Mouse (Mus musculus): ENCODE results near the gene Map1s. TPM values are rescaled to one million over a fixed set of nuclear protein-coding genes. Genes with fewer than 3 reads are reported as not detected.
A peak's percentile ranks its signal among the peaks of the same experiment; 100 is the strongest.

The Map1s gene
- total RNA-seq, 1 experiment: 60.8 TPM

GRCm38 (mm10) chr8:70887669-70888068, 18.1 kb upstream of the Map1s start:
- H3K9ac ChIP-seq (ENCODE audit: insufficient read depth, low read depth, low read length, poor library complexity, severe bottlenecking): no peak overlapping the region
- TF ChIP-seq ZNF384 (IDR thresholded peaks at IDR 0.05; ENCODE audit: low read depth, low read length) (no peak), ZC3H11A (IDR thresholded peaks at IDR 0.05; ENCODE audit: borderline replicate concordance, low read depth, low read length) (no peak), CHD2 (IDR thresholded peaks at IDR 0.05; ENCODE audit: low read depth, low read length) (no peak), HCFC1 (IDR thresholded peaks at IDR 0.05; ENCODE audit: borderline replicate concordance, insufficient read depth, low read length) (no peak), MAFK (IDR thresholded peaks at IDR 0.05; ENCODE audit: insufficient read depth, low read depth, low read length) (no peak)
- peaks cover 8 to 29% of the 10 kb centered on the region in 2 experiments for H3K4me1 ChIP-seq (ENCODE audit: control insufficient read depth in 2 of 2, insufficient read depth in 2 of 2, low read length in 2 of 2, poor library complexity in 1 of 2)
- no peak overlapping the region for H3K27ac ChIP-seq (ENCODE audit: insufficient read depth, low read depth, low read length, poor library complexity, severe bottlenecking)
- DNase-seq (ENCODE audit: low read depth, low spot score): no peak
- H3K36me3 ChIP-seq (ENCODE audit: control insufficient read depth, insufficient read depth, low read length, poor library complexity, severe bottlenecking): no peaks in the 10 kb centered on the region
- H3K4me3 ChIP-seq (ENCODE audit: insufficient read depth in 1 of 2, low read depth in 1 of 2, low read length in 2 of 2, poor library complexity in 1 of 2, severe bottlenecking in 1 of 2): peak overlapping the region in 1 of 2 experiments; percentile 47; a peak in 2 of 4 replicates
- H3K9me3 ChIP-seq (ENCODE audit: control insufficient read depth, insufficient read depth, low read depth, low read length): no peaks in the 10 kb centered on the region
- in situ Hi-C loops (cut with MboI; ENCODE audit: low sequenced_read_pairs in 2 of 2, unreplicated experiment in 2 of 2): no loop called here

GRCm38 (mm10) chr8:70890656-70891055, 15.1 kb upstream of the Map1s start:
- Histone ChIP-seq H3K9ac (ENCODE audit: insufficient read depth, low read depth, low read length, poor library complexity, severe bottlenecking) (no peak overlapping the region), H3K36me3 (ENCODE audit: control insufficient read depth, insufficient read depth, low read length, poor library complexity, severe bottlenecking) (peaks cover 19% of the 10 kb centered on the region), H3K4me1 (ENCODE audit: control insufficient read depth in 2 of 2, insufficient read depth in 2 of 2, low read length in 2 of 2, poor library complexity in 1 of 2) (peaks cover 8 to 27% of the 10 kb centered on the region in 2 experiments), H3K27ac (ENCODE audit: insufficient read depth, low read depth, low read length, poor library complexity, severe bottlenecking) (no peak overlapping the region), H3K9me3 (ENCODE audit: control insufficient read depth, insufficient read depth, low read depth, low read length) (no peaks in the 10 kb centered on the region), H3K4me3 (ENCODE audit: insufficient read depth in 1 of 2, low read depth in 1 of 2, low read length in 2 of 2, poor library complexity in 1 of 2, severe bottlenecking in 1 of 2) (no peak overlapping the region)
- no peak for DNase-seq (ENCODE audit: low read depth, low spot score)
- in situ Hi-C loops (cut with MboI; ENCODE audit: low sequenced_read_pairs in 2 of 2, unreplicated experiment in 2 of 2): no loop called here
- TF ChIP-seq ZNF384 (IDR thresholded peaks at IDR 0.05; ENCODE audit: low read depth, low read length) (no peak), CHD2 (IDR thresholded peaks at IDR 0.05; ENCODE audit: low read depth, low read length) (no peak), HCFC1 (IDR thresholded peaks at IDR 0.05; ENCODE audit: borderline replicate concordance, insufficient read depth, low read length) (no peak), ZC3H11A (IDR thresholded peaks at IDR 0.05; ENCODE audit: borderline replicate concordance, low read depth, low read length) (no peak), MAFK (IDR thresholded peaks at IDR 0.05; ENCODE audit: insufficient read depth, low read depth, low read length) (no peak)

- peaks cover 4 to 23% of the 10 kb centered on the region in 2 experiments; a peak in 3 of 4 replicates for H3K4me1 ChIP-seq (ENCODE audit: control insufficient read depth in 2 of 2, insufficient read depth in 2 of 2, low read length in 2 of 2, poor library complexity in 1 of 2)
- no peak overlapping the region for H3K27ac ChIP-seq (ENCODE audit: insufficient read depth, low read depth, low read length, poor library complexity, severe bottlenecking)
- in situ Hi-C loops (cut with MboI; ENCODE audit: low sequenced_read_pairs in 2 of 2, unreplicated experiment in 2 of 2): no loop called here
- no peaks in the 10 kb centered on the region for H3K9me3 ChIP-seq (ENCODE audit: control insufficient read depth, insufficient read depth, low read depth, low read length)
- H3K4me3 ChIP-seq (ENCODE audit: insufficient read depth in 1 of 2, low read depth in 1 of 2, low read length in 2 of 2, poor library complexity in 1 of 2, severe bottlenecking in 1 of 2): peak overlapping the region; percentile 59 to 66; a peak in 3 of 4 replicates
- no peak for TF ChIP-seq CHD2 (IDR thresholded peaks at IDR 0.05; ENCODE audit: low read depth, low read length)
- TF ChIP-seq ZC3H11A (IDR thresholded peaks at IDR 0.05; ENCODE audit: borderline replicate concordance, low read depth, low read length): no peak
- TF ChIP-seq HCFC1 (IDR thresholded peaks at IDR 0.05; ENCODE audit: borderline replicate concordance, insufficient read depth, low read length): no peak
- no peak for TF ChIP-seq MAFK (IDR thresholded peaks at IDR 0.05; ENCODE audit: insufficient read depth, low read depth, low read length)
- TF ChIP-seq ZNF384 (IDR thresholded peaks at IDR 0.05; ENCODE audit: low read depth, low read length): no peak
- peak; percentile 89 for DNase-seq (ENCODE audit: low read depth, low spot score)
- H3K36me3 ChIP-seq (ENCODE audit: control insufficient read depth, insufficient read depth, low read length, poor library complexity, severe bottlenecking): peaks cover 26% of the 10 kb centered on the region
- H3K9ac ChIP-seq (ENCODE audit: insufficient read depth, low read depth, low read length, poor library complexity, severe bottlenecking): no peak overlapping the region
Measured at GRCm38 (mm10) chr8:70891356-70891755, 14.4 kb upstream of the Map1s start.

GRCm38 (mm10) chr8:70892022-70892895, 13.5 kb upstream of the Map1s start, which contains the start of gene Slc5a5:
TSS of gene Slc5a5 (minus strand) at chr8:70892757.
- Histone ChIP-seq H3K9ac (ENCODE audit: insufficient read depth, low read depth, low read length, poor library complexity, severe bottlenecking) (peak within 1 kb of the TSS; percentile 56), H3K4me1 (ENCODE audit: control insufficient read depth in 2 of 2, insufficient read depth in 2 of 2, low read length in 2 of 2, poor library complexity in 1 of 2) (peaks cover 4 to 23% of the 10 kb centered on the region in 2 experiments; a peak in 3 of 4 replicates)
- in situ Hi-C loops (cut with MboI; ENCODE audit: low sequenced_read_pairs in 2 of 2, unreplicated experiment in 2 of 2): no loop called here

More at GRCm38 (mm10) chr8:70892022-70892895, 13.5 kb upstream of the Map1s start, which contains the start of gene Slc5a5:
- H3K9me3 ChIP-seq (ENCODE audit: control insufficient read depth, insufficient read depth, low read depth, low read length): no peaks in the 10 kb centered on the region
- no peak for DNase-seq (ENCODE audit: low read depth, low spot score)
- no peak within 1 kb of the TSS for H3K27ac ChIP-seq (ENCODE audit: insufficient read depth, low read depth, low read length, poor library complexity, severe bottlenecking)
- peak within 1 kb of the TSS; percentile 59 to 66 for H3K4me3 ChIP-seq (ENCODE audit: insufficient read depth in 1 of 2, low read depth in 1 of 2, low read length in 2 of 2, poor library complexity in 1 of 2, severe bottlenecking in 1 of 2)
- H3K36me3 ChIP-seq (ENCODE audit: control insufficient read depth, insufficient read depth, low read length, poor library complexity, severe bottlenecking): peaks cover 30% of the 10 kb centered on the region
- TF ChIP-seq HCFC1 (IDR thresholded peaks at IDR 0.05; ENCODE audit: borderline replicate concordance, insufficient read depth, low read length) (no peak), MAFK (IDR thresholded peaks at IDR 0.05; ENCODE audit: insufficient read depth, low read depth, low read length) (no peak), CHD2 (IDR thresholded peaks at IDR 0.05; ENCODE audit: low read depth, low read length) (no peak), ZC3H11A (IDR thresholded peaks at IDR 0.05; ENCODE audit: borderline replicate concordance, low read depth, low read length) (no peak), ZNF384 (IDR thresholded peaks at IDR 0.05; ENCODE audit: low read depth, low read length) (no peak)

Data from ES-E14 (cell line).